Mouse (Mus musculus): ENCODE measurements around the gene Gm13278. TPM values are rescaled to one million over a fixed set of nuclear protein-coding genes. Genes with fewer than 3 reads are reported as not detected.
A peak's percentile ranks its signal among the peaks of the same experiment; 100 is the strongest.
"Not testable (repeated sequence)": the region's sequence is repeated elsewhere in the genome, so short reads cannot be mapped to it uniquely, and the experiment has no call there.

Gene Gm13278
- polyA plus RNA-seq, 1 experiment from 2014 or later, result not detected

DNA sequence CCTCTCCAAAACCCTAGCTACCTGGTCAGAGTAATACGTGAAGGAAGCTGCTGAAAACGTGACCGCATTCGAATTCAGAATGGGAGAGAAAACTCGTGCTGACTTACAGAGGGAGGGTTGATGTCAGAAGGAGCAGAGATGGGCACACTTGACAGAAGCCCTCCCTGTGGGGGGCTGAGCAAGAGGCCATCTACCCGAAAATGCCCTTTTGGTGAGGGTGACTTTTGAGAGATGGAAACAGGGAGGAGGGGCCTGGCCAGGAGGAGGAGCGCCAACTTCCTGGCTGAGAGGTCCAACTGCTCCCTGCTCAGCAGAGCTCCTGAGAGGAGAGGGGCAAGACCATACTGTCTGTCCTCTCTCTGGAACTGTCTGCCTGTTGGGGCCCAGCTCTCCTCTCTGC is 9.5 kb upstream of the Gm13278 start, which contains the start of gene Ifnz:
Gene Ifnz, plus strand, starts transcription at position 301 of the 400 bp plus-strand sequence.
- H3K4me3 ChIP-seq (ENCODE audit: low read length), result peak within 1 kb of the TSS; percentile 37
- H3K9me3 ChIP-seq (ENCODE audit: control insufficient read depth, low read length); H3K9ac ChIP-seq (ENCODE audit: low read length); ATAC-seq (ENCODE audit: low read depth); H3K36me3 ChIP-seq (ENCODE audit: control insufficient read depth, insufficient read depth, low read length); H3K4me1 ChIP-seq (replicated peaks; ENCODE audit: control insufficient read depth, insufficient read depth, low read length); H3K27me3 ChIP-seq (ENCODE audit: control insufficient read depth, insufficient read depth, low read depth, low read length): not testable (repeated sequence)
- H3K27ac ChIP-seq (ENCODE audit: low read length), result peak within 1 kb of the TSS; percentile 57; the same call in 1 of the 2 replicates
- 0 out of 2 replicates have a peak within 1 kb of the TSS, but pooled peaks have one; percentile 22 for H3K4me2 ChIP-seq (ENCODE audit: low read depth, low read length)
- 11% methylated on average over 3 of the region's 7 CpGs for WGBS

DNA sequence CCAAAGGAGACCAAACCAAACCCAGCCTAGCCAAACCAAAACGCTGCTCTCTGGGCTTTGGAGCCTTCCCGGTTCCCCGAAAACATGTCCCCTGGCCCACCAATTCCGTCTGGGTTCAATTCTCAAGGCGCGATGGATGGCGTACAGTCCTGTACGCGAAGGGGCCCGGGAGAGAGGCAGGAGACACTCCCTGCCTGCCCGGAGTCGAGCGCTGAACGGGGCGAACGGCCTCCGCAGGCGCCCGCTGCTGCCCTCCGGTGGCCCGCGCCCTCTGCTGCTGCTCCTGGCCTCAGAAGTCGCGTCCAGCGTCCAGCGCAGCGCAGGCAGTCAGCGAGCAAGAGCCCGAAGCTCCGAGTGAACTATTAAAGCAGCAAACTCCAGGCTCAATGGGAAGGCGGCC is 9.0 kb upstream of the Gm13278 start:
- not testable (repeated sequence) for H3K27me3 ChIP-seq (ENCODE audit: control insufficient read depth, insufficient read depth, low read depth, low read length); ATAC-seq (ENCODE audit: low read depth); H3K9ac ChIP-seq (ENCODE audit: low read length); H3K36me3 ChIP-seq (ENCODE audit: control insufficient read depth, insufficient read depth, low read length); H3K9me3 ChIP-seq (ENCODE audit: control insufficient read depth, low read length); H3K4me1 ChIP-seq (replicated peaks; ENCODE audit: control insufficient read depth, insufficient read depth, low read length)
- Histone ChIP-seq H3K4me3 (ENCODE audit: low read length) (peak overlapping the region; percentile 37), H3K27ac (ENCODE audit: low read length) (peak overlapping the region; percentile 57; the same call in 1 of the 2 replicates), H3K4me2 (ENCODE audit: low read depth, low read length) (0 out of 2 replicates have a peak overlapping the region, but pooled peaks have one; percentile 22)
- WGBS, result 0% methylated on average over 3 of the region's 31 CpGs

DNA sequence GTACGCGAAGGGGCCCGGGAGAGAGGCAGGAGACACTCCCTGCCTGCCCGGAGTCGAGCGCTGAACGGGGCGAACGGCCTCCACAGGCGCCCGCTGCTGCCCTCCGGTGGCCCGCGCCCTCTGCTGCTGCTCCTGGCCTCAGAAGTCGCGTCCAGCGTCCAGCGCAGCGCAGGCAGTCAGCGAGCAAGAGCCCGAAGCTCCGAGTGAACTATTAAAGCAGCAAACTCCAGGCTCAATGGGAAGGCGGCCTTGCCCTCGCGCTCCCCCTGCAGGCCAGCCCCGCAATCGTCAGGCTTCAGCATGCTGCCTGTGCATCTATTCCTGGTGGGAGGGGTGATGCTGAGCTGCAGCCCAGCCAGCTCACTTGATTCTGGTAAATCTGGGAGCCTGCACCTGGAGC is 5.9 kb upstream of the Gm13278 start, which contains the start of gene Gm13276:
Gene Gm13276, plus strand, starts transcription at position 301 of the 400 bp plus-strand sequence.
- not testable (repeated sequence) for H3K27ac ChIP-seq (ENCODE audit: low read length); H3K27me3 ChIP-seq (ENCODE audit: control insufficient read depth, insufficient read depth, low read depth, low read length); H3K36me3 ChIP-seq (ENCODE audit: control insufficient read depth, insufficient read depth, low read length); H3K4me3 ChIP-seq (ENCODE audit: low read length); H3K4me2 ChIP-seq (ENCODE audit: low read depth, low read length); H3K9ac ChIP-seq (ENCODE audit: low read length); H3K9me3 ChIP-seq (ENCODE audit: control insufficient read depth, low read length); ATAC-seq (ENCODE audit: low read depth); H3K4me1 ChIP-seq (replicated peaks; ENCODE audit: control insufficient read depth, insufficient read depth, low read length)
- WGBS, result no CpG with 5 or more reads among the region's 27 CpGs

- H3K36me3 ChIP-seq (ENCODE audit: control insufficient read depth, insufficient read depth, low read length); H3K4me2 ChIP-seq (ENCODE audit: low read depth, low read length); H3K27me3 ChIP-seq (ENCODE audit: control insufficient read depth, insufficient read depth, low read depth, low read length); ATAC-seq (ENCODE audit: low read depth); H3K27ac ChIP-seq (ENCODE audit: low read length); H3K4me1 ChIP-seq (replicated peaks; ENCODE audit: control insufficient read depth, insufficient read depth, low read length); H3K4me3 ChIP-seq (ENCODE audit: low read length); H3K9ac ChIP-seq (ENCODE audit: low read length); H3K9me3 ChIP-seq (ENCODE audit: control insufficient read depth, low read length): not testable (repeated sequence)
- WGBS, result 0% methylated on average over 2 of the region's 28 CpGs
Measured at GRCm38 (mm10) chr4:88788402-88788801, 2.9 kb upstream of the Gm13278 start, which contains the start of gene Gm13277. Gm13277 (plus strand) TSS chr4:88788632.

GRCm38 (mm10) chr4:88793936-88794675 is 2.8 kb downstream of the Gm13278 start, which contains the start of gene Gm13275:
Gm13275 (plus strand) TSS chr4:88794487.
- 0% methylated on average over 8 of the region's 52 CpGs for WGBS
- H3K9me3 ChIP-seq (ENCODE audit: control insufficient read depth, low read length); H3K9ac ChIP-seq (ENCODE audit: low read length); ATAC-seq (ENCODE audit: low read depth); H3K4me2 ChIP-seq (ENCODE audit: low read depth, low read length); H3K4me1 ChIP-seq (replicated peaks; ENCODE audit: control insufficient read depth, insufficient read depth, low read length); H3K27me3 ChIP-seq (ENCODE audit: control insufficient read depth, insufficient read depth, low read depth, low read length); H3K27ac ChIP-seq (ENCODE audit: low read length); H3K4me3 ChIP-seq (ENCODE audit: low read length); H3K36me3 ChIP-seq (ENCODE audit: control insufficient read depth, insufficient read depth, low read length): not testable (repeated sequence)

GRCm38 (mm10) chr4:88797097-88797496 is 5.7 kb downstream of the Gm13278 start, which contains the start of gene Gm13279:
Gm13279 (plus strand) TSS chr4:88797397.
- H3K27ac ChIP-seq (ENCODE audit: low read length); ATAC-seq (ENCODE audit: low read depth); H3K4me3 ChIP-seq (ENCODE audit: low read length); H3K9me3 ChIP-seq (ENCODE audit: control insufficient read depth, low read length); H3K4me1 ChIP-seq (replicated peaks; ENCODE audit: control insufficient read depth, insufficient read depth, low read length); H3K4me2 ChIP-seq (ENCODE audit: low read depth, low read length); H3K36me3 ChIP-seq (ENCODE audit: control insufficient read depth, insufficient read depth, low read length); H3K9ac ChIP-seq (ENCODE audit: low read length); H3K27me3 ChIP-seq (ENCODE audit: control insufficient read depth, insufficient read depth, low read depth, low read length): not testable (repeated sequence)
- no CpG with 5 or more reads among the region's 28 CpGs for WGBS

DNA sequence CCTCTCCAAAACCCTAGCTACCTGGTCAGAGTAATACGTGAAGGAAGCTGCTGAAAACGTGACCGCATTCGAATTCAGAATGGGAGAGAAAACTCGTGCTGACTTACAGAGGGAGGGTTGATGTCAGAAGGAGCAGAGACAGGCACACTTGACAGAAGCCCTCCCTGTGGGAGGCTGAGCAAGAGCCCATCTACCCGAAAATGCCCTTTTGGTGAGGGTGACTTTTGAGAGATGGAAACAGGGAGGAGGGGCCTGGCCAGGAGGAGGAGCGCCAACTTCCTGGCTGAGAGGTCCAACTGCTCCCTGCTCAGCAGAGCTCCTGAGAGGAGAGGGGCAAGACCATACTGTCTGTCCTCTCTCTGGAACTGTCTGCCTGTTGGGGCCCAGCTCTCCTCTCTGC is 8.0 kb downstream of the Gm13278 start, which contains the start of gene Gm13285:
Gene Gm13285, plus strand, starts transcription at position 301 of the 400 bp plus-strand sequence.
- H3K27me3 ChIP-seq (ENCODE audit: control insufficient read depth, insufficient read depth, low read depth, low read length); H3K9ac ChIP-seq (ENCODE audit: low read length); H3K36me3 ChIP-seq (ENCODE audit: control insufficient read depth, insufficient read depth, low read length); H3K4me2 ChIP-seq (ENCODE audit: low read depth, low read length); H3K4me1 ChIP-seq (replicated peaks; ENCODE audit: control insufficient read depth, insufficient read depth, low read length); H3K27ac ChIP-seq (ENCODE audit: low read length); H3K9me3 ChIP-seq (ENCODE audit: control insufficient read depth, low read length); H3K4me3 ChIP-seq (ENCODE audit: low read length); ATAC-seq (ENCODE audit: low read depth): not testable (repeated sequence)
- 6% methylated on average over 2 of the region's 7 CpGs for WGBS

DNA sequence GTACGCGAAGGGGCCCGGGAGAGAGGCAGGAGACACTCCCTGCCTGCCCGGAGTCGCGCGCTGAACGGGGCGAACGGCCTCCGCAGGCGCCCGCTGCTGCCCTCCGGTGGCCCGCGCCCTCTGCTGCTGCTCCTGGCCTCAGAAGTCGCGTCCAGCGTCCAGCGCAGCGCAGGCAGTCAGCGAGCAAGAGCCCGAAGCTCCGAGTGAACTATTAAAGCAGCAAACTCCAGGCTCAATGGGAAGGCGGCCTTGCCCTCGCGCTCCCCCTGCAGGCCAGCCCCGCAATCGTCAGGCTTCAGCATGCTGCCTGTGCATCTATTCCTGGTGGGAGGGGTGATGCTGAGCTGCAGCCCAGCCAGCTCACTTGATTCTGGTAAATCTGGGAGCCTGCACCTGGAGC is 11.6 kb downstream of the Gm13278 start, which contains the start of gene Gm13287:
Gene Gm13287, plus strand, starts transcription at position 301 of the 400 bp plus-strand sequence.
- not testable (repeated sequence) for H3K4me1 ChIP-seq (replicated peaks; ENCODE audit: control insufficient read depth, insufficient read depth, low read length); H3K27me3 ChIP-seq (ENCODE audit: control insufficient read depth, insufficient read depth, low read depth, low read length); H3K9ac ChIP-seq (ENCODE audit: low read length); H3K9me3 ChIP-seq (ENCODE audit: control insufficient read depth, low read length); ATAC-seq (ENCODE audit: low read depth); H3K36me3 ChIP-seq (ENCODE audit: control insufficient read depth, insufficient read depth, low read length); H3K4me3 ChIP-seq (ENCODE audit: low read length); H3K27ac ChIP-seq (ENCODE audit: low read length); H3K4me2 ChIP-seq (ENCODE audit: low read depth, low read length)
- no CpG with 5 or more reads among the region's 29 CpGs for WGBS

DNA sequence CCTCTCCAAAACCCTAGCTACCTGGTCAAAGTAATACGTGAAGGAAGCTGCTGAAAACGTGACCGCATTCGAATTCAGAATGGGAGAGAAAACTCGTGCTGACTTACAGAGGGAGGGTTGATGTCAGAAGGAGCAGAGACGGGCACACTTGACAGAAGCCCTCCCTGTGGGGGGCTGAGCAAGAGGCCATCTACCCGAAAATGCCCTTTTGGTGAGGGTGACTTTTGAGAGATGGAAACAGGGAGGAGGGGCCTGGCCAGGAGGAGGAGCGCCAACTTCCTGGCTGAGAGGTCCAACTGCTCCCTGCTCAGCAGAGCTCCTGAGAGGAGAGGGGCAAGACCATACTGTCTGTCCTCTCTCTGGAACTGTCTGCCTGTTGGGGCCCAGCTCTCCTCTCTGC is 13.9 kb downstream of the Gm13278 start, which contains the start of gene Gm13288:
Gene Gm13288, plus strand, starts transcription at position 301 of the 400 bp plus-strand sequence.
- H3K27ac ChIP-seq (ENCODE audit: low read length); ATAC-seq (ENCODE audit: low read depth); H3K9me3 ChIP-seq (ENCODE audit: control insufficient read depth, low read length); H3K4me1 ChIP-seq (replicated peaks; ENCODE audit: control insufficient read depth, insufficient read depth, low read length); H3K36me3 ChIP-seq (ENCODE audit: control insufficient read depth, insufficient read depth, low read length); H3K9ac ChIP-seq (ENCODE audit: low read length); H3K27me3 ChIP-seq (ENCODE audit: control insufficient read depth, insufficient read depth, low read depth, low read length): not testable (repeated sequence)
- no CpG with 5 or more reads among the region's 8 CpGs for WGBS
- Histone ChIP-seq H3K4me3 (ENCODE audit: low read length) (peak within 1 kb of the TSS; percentile 26; the same call in 1 of the 2 replicates), H3K4me2 (ENCODE audit: low read depth, low read length) (peak within 1 kb of the TSS; percentile 32; the same call in 1 of the 2 replicates)
